Mouse (Mus musculus) urinary bladder, postnatal 4 days (tissue): ENCODE results near the gene Tuba1b.
"Not testable (repeated sequence)": the region's sequence is repeated elsewhere in the genome, so short reads cannot be mapped to it uniquely, and the experiment has no call there.

Experiments
- DNase-seq, 2 experiments: peaks; one replicate each; pipeline ENCODE4 v3.0.0; 2021 to 2022; ENCODE audit warnings: low spot score in 2 of 2

Tuba1b gene

GRCm38 (mm10) chr15:98934217-98934839 lies at the start of gene Tuba1b:
Gene Tuba1b, minus strand, starts transcription at chr15:98934565.
- DNase-seq: peak; percentile 92 to 95

GRCm38 (mm10) chr15:98983431-98984081 lies 49.2 kb upstream of the Tuba1b start:
- no peak for DNase-seq

GRCm38 (mm10) chr15:98982100-98982499 lies 47.7 kb upstream of the Tuba1b start:
- DNase-seq: no peak

- DNase-seq: no peak
These were observed 45.7 kb upstream of the Tuba1b start for GRCm38 (mm10) chr15:98980012-98980614.

DNA sequence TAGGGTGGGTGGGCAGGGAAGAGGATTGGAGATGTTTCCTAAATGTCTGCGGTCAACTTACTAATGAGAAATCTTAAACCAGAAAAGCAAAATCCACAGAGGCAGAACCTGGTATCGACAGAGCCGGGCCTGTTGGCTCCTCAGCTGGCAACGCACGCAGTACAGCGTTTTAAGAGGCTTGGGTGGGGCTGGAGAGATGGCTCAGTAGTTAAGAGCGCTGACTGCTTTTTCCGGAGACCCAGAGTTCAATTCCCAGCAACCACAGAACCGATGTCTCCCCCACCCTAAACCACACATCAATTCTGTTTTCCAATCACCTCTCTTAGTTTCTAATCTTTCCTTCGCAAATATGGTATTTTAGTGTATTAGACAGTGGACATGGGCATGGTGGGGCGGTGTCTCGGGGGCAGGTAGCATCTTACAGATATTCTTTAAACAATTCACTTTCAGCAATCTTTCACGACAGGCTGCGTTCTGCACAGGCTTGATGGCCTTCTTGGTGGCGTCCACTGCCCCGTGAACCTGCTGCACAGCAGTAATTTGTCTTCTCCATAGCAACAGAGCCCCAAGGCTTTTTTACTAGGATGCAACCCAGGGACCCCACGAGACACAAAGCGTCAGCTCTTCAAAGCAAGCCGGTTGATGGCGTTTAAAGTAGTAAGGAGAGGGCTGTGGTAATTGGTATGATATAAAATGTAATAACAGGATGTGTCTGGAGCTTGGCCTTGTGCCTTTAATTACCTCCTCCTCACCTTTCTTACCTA lies 44.2 kb upstream of the Tuba1b start:
- no peak for DNase-seq

DNA sequence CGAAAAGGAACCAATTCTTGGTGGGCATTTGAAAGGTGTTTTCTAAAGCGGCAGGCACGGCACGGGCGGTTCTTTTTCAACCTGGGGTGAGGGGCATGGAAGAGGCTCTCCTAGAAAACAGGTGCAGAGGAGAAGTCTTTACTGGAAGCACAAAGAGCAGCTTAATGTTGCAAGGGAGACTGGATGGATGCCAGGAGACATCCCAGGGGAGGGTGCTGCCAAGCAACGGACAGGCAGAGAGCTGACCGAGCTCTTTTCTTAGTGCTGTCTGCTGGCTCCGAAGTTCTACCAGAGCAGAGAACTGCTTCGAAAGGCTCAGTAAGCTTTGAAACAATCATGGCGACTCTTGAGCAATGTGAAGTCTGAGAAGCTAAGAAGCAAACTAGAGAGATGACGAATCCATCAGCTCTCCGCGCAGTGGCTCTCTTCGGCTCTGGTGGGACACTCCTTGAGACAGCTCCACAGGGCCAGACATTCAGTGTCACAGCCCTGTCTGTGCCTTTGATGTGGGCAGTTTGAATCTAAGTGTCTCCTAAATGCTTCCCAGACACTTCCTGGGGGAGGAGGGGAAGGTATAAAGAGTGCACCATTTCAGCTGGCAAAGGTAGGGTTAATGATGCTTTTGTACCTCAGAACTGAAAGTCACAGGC lies 43.5 kb upstream of the Tuba1b start:
- peak; percentile 73 to 77 for DNase-seq

DNA sequence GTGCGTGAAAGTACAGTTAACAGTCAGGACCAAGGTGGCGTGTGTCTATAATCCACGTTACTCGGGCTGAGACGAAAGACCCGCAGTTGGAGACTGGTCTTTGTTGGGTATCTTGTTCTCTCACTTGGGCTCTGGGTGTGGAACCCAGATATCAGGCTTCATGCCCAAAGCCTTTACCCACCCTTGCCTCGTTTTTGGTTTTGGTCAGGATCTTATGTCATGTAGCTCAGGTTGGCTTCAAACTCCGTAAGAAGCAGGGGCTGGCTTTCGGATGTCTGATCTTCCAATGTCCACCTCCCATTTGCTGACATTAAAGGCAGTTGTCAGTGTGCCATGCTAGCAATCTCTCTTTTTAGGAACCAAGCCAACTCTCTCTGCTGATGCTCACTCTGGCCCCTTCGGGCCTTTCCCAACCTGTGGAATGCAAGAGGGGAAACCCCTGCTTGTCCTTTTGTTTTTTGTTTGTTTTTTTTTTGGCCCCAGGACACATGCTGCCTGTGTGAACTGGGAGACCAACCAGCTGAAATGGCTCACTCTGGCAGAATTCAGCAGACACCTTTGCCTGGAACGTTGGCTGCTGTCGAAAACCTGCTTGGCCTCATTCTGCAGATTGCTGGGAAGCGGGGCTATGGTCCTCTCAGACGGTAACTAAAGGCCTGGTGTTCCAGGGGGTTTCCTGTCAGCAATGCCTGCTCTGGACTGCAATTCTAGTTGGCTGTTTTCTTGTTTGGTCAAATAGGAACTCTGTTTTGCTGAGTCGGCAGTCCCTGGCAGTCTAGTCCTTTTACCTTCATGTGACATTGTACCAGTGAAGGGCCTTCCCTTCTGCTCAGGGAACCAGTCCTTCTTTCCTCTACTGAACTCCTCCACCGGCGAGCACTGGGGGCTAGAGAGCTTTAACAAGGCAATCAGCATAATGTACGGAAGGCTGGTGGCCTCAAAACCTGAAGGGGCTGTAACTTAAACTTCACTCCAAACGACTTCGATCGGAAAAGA lies 42.7 kb upstream of the Tuba1b start:
- DNase-seq: no peak

- no peak for DNase-seq
These were observed 38.8 kb upstream of the Tuba1b start for GRCm38 (mm10) chr15:98973015-98973614.

DNA sequence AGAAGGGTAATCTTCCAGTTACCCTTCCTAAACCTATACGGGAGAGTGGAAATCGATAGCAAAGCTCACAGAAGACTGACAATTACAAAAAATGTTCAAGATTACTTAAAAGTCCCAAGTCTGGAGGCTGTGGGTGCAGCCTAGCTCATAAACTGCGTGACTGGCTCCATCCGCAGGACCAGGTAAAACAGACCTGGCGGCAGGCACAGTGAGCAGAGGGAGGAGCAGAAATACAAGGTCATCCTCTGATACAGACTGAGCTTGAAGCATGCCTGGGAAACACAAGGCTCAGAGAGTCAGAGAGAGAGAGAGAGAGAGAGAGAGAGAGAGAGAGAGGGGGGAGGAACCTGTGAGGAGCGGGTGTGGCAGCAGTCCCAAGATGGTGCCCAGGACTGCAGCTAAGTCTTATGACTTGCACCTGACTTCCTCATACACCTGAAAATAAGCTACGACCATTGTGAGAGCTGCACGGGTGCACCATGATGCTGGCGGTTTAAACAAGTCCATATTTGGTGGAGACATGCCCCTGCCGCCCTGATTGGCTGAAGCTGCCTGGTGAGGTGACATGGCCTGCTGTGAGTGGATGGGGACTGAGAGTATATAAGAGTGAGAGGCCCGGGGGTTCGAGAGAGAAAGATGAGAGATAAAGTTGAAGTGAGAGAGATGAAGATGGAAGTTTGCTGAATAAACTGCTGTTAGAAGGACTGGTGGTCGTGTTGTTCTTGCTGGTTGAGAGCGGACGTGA lies 37.4 kb upstream of the Tuba1b start:
- not testable (repeated sequence) for DNase-seq

- DNase-seq: no peak
These were observed 36.7 kb upstream of the Tuba1b start for GRCm38 (mm10) chr15:98971111-98971510.

DNA sequence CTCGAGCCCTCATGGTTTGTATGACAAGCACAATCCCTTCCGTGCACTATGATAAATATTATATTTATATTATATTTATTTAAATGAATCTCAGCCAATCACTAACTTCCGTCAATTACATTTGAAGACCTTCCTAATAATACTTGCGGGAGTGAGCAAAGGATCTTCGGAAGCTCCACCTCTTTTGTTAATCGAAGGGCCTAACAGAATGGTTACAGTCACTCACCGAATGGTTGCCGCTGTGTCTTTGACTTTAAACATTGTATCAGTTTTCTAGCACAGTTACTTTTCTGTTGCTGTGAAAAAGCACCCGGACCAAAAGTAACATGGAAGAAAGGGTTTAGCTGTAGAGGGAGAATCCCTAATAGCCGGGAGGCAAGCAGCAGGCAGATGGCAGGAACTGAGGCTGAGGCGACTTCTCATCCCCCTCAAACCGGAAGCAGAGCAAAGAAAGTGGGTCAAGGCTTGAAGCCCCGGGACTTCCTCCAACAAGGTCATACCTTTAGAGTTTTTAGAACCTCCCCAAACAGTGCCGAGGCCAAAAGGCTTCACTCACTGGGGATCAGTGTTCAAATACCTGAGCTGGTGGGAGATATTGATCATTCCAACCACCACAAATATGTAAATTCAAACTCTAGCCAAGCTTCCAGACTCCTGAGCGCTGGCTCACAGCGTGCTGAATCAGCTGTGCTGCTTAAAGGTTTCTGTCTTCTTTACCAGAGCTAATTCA lies 35.2 kb upstream of the Tuba1b start:
- no peak for DNase-seq

GRCm38 (mm10) chr15:98968701-98969371 lies 34.5 kb upstream of the Tuba1b start:
- no peak for DNase-seq

DNA sequence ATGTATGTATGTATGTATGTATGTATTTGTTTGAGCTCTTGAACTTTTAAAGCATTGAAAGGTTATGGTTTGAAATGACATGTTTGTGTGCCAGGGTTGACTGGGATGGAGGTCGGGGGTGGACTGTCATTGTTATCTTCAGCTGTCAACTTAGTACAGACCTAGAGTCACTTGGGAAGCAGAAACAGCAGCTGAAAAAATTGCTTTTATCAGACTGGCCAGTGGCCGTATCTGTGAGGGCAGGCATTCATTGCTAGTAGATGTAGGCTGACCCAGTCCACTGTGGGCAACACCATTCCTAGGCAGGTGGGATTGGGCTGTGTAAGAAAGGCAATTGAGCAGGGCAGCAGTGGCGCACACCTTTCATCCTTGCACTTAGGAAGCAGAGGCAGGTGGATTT lies 25.2 kb upstream of the Tuba1b start:
- DNase-seq: no peak

DNA sequence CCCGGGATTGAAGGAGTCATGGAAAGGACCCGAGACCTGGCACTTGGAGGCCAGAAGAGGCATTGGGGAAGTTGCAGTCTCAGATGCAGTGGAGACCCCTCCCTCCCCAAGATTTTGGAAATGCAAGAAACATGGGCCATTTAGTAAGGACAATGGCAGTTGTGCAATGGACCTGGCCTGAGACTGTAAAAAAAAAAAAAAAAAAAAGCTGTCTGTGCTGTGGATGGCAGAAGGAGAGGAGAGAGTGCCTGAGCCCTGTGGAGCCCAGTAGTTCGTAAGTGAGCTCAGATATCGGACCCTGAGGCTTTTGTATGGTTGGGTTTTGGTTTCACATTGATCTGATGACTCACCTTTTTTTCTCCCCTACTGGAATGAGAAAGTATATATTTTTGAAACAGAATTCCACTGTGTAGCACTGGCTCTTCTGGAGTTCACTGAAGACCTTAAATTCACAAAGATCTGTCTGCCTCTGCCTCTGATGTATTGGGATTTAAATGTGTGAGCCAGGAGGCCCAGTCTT lies 24.6 kb upstream of the Tuba1b start:
- DNase-seq: no peak

- DNase-seq: no peak
These were observed 23.1 kb upstream of the Tuba1b start for GRCm38 (mm10) chr15:98957475-98957874.

DNA sequence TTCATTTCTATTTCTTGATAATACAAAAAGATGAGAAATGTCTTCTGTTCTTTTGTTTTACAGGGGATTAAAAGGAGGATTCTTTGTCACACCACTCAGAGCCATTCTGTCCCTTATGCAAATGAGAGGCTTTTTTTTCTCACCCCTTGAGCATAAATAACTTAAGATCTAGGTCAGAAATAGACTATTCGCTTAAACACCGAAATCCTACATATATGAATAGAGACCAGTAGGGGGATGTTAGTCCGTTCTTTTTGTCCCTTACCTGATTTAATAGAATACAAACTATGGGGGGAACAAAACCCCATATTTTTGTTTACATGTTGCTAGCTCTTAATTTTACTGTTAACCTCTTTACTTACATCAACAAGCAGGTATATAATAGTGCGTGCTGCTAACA lies 21.6 kb upstream of the Tuba1b start:
- DNase-seq: no peak

DNA sequence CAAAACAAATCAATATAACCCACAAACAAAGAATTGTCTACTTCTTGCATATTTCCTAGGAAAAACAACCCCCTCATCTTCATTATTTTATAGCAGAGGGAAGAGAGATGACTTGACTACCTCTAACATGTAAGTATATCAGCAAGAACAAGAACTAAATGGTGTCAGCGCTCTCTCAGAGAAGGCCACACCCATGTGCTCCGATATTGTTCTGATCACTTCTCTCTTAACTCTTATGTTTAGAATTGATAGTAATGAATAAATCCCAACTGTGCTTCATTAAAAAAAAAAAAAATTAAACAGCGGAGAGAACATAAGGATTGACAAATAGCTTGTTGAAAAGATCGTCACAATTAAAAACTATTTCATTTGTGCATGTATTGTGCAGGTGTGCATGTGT lies 21.0 kb upstream of the Tuba1b start:
- DNase-seq: no peak
